Mouse (Mus musculus) embryonic facial prominence, embryonic 14.5 days (tissue): ENCODE measurements around the gene Fn3krp. TPM values are rescaled to one million over a fixed set of nuclear protein-coding genes. Genes with fewer than 3 reads are reported as not detected.

Source experiments
- ATAC-seq: fragments of 200-750 bp; cut with Nextera tagmentation; 2 replicates; pipeline ENCODE4 v1.8.0; 2017; ENCODE audit warnings: low read depth, moderate number of reproducible peaks, moderate TSS enrichment
- DNase-seq: peaks from one replicate; pipeline ENCODE4 v3.0.0-alpha.2; 2015; ENCODE audit warnings: low spot score
- H3K27ac ChIP-seq: fragments of 300-500 bp; sonication (generic); replicated peaks from 2 replicates; pipeline ENCODE4 v1.5.1; 2014; ENCODE audit warnings: low read depth, mild to moderate bottlenecking, low read length, moderate library complexity
- H3K27me3 ChIP-seq: fragments of 300-500 bp; sonication (generic); replicated peaks from 2 replicates; pipeline ENCODE4 v1.6.1; 2014; ENCODE audit warnings: low read length; ENCODE audit not compliant: control insufficient read depth, insufficient read depth
- H3K36me3 ChIP-seq: fragments of 300-500 bp; sonication (generic); 2 replicates; pipeline ENCODE4 v1.6.1; 2014; ENCODE audit warnings: low read length, mixed read lengths; ENCODE audit not compliant: control insufficient read depth, insufficient read depth
- H3K4me1 ChIP-seq: fragments of 300-500 bp; sonication (generic); 2 replicates; pipeline ENCODE4 v1.6.1; 2014; ENCODE audit warnings: antibody characterized with exemption, low read length; ENCODE audit not compliant: control insufficient read depth, insufficient read depth
- H3K4me2 ChIP-seq: fragments of 300-500 bp; sonication (generic); 2 replicates; pipeline ENCODE4 v1.6.1; 2014; ENCODE audit warnings: low read depth, mild to moderate bottlenecking, low read length, moderate library complexity, mixed read lengths
- H3K4me3 ChIP-seq: fragments of 300-500 bp; sonication (generic); 2 replicates; pipeline ENCODE4 v1.5.1; 2014; ENCODE audit warnings: low read depth, mild to moderate bottlenecking, low read length
- H3K9ac ChIP-seq: fragments of 300-500 bp; sonication (generic); 2 replicates; pipeline ENCODE4 v1.6.1; 2014; ENCODE audit warnings: low read depth, mild to moderate bottlenecking, low read length, moderate library complexity, mixed read lengths
- H3K9me3 ChIP-seq: fragments of 300-500 bp; sonication (generic); 2 replicates; pipeline ENCODE4 v1.6.1; 2016; ENCODE audit warnings: low read length; ENCODE audit not compliant: control insufficient read depth
- WGBS: fragments of 180-500 bp; shearing (Covaris S2); extraction: QIAGEN DNeasy Blood & Tissue Kit; methylation state at CpG from one replicate; pipeline ENCODE4 v1.1.7; 2014; 5-methylcytosine and 5-hydroxymethylcytosine counted together
- polyA plus RNA-seq: library from polyadenylated mRNA; unstranded; fragments of >200 nt; fragmentation: Nextera tagmentation; extraction: Ambion mirVana; gene quantifications from 2 replicates; pipeline ENCODE4 v1.2.1, GENCODE M21; 2014

Gene Fn3krp
- 5.4 and 6.6 TPM in 2 replicates for polyA plus RNA-seq

- no peaks in the 10 kb centered on the region for H3K27me3 ChIP-seq
- no peaks in the 10 kb centered on the region for H3K36me3 ChIP-seq
- H3K9ac ChIP-seq: peak within 1 kb of the TSS; percentile 75
- H3K4me1 ChIP-seq: peaks cover 11% of the 10 kb centered on the region
- ATAC-seq (peak; percentile 99), DNase-seq (peak; percentile 100)
- 1% methylated on average over 28 of the region's 28 CpGs for WGBS
- no peaks in the 10 kb centered on the region for H3K9me3 ChIP-seq
- H3K4me3 ChIP-seq: peak within 1 kb of the TSS; percentile 84
- peak within 1 kb of the TSS; percentile 82 for H3K4me2 ChIP-seq
- H3K27ac ChIP-seq: peak within 1 kb of the TSS; percentile 79
These were observed at the start of gene Fn3krp for GRCm38 (mm10) chr11:121420830-121421552. Fn3krp (plus strand) TSS chr11:121421401.

- WGBS: 67% methylated on average over 6 of the region's 6 CpGs
- no peak for ATAC-seq
These were observed 47.9 kb upstream of the Fn3krp start for GRCm38 (mm10) chr11:121373305-121373704.

DNA sequence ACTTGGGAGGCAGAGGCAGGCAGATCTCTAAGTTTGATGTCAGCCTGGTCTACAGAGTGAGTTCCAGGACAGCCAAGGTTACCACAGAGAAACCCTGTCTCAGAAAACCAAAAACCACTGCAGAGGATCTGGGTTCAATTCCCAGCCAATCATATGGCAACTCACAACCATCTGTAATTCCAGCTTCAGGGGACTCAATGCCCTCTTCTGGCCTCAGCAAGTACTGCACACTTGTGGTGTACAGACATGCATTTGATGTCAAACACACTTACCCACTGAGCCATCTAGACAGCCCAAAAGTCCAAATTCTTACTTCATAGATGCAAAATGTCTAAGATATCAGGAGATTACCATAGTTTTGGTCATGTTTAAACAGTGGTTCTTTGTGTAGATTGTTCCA is 42.6 kb upstream of the Fn3krp start:
- Histone ChIP-seq H3K9me3 (no peaks in the 10 kb centered on the region), H3K9ac (no peak overlapping the region), H3K27me3 (no peaks in the 10 kb centered on the region), H3K27ac (no peak overlapping the region), H3K4me3 (no peak overlapping the region), H3K4me1 (no peaks in the 10 kb centered on the region), H3K36me3 (no peaks in the 10 kb centered on the region), H3K4me2 (no peak overlapping the region)
- DNase-seq (no peak), ATAC-seq (no peak)

More at GRCm38 (mm10) chr11:121373305-121373704, 47.9 kb upstream of the Fn3krp start:
- Histone ChIP-seq H3K4me1 (no peaks in the 10 kb centered on the region), H3K36me3 (no peaks in the 10 kb centered on the region), H3K4me2 (no peak overlapping the region), H3K4me3 (no peak overlapping the region), H3K9me3 (no peaks in the 10 kb centered on the region), H3K9ac (no peak overlapping the region), H3K27ac (no peak overlapping the region), H3K27me3 (no peaks in the 10 kb centered on the region)
- DNase-seq: no peak

- H3K9me3 ChIP-seq: no peaks in the 10 kb centered on the region
- 62% methylated on average over 6 of the region's 6 CpGs for WGBS
- no peak for DNase-seq
- H3K4me2 ChIP-seq: no peak overlapping the region
- H3K27ac ChIP-seq: no peak overlapping the region
- no peaks in the 10 kb centered on the region for H3K36me3 ChIP-seq
- H3K4me1 ChIP-seq: no peaks in the 10 kb centered on the region
- H3K9ac ChIP-seq: no peak overlapping the region
- H3K27me3 ChIP-seq: no peaks in the 10 kb centered on the region
- no peak for ATAC-seq
- no peak overlapping the region for H3K4me3 ChIP-seq
These were observed 40.9 kb upstream of the Fn3krp start for GRCm38 (mm10) chr11:121380294-121380693.

DNA sequence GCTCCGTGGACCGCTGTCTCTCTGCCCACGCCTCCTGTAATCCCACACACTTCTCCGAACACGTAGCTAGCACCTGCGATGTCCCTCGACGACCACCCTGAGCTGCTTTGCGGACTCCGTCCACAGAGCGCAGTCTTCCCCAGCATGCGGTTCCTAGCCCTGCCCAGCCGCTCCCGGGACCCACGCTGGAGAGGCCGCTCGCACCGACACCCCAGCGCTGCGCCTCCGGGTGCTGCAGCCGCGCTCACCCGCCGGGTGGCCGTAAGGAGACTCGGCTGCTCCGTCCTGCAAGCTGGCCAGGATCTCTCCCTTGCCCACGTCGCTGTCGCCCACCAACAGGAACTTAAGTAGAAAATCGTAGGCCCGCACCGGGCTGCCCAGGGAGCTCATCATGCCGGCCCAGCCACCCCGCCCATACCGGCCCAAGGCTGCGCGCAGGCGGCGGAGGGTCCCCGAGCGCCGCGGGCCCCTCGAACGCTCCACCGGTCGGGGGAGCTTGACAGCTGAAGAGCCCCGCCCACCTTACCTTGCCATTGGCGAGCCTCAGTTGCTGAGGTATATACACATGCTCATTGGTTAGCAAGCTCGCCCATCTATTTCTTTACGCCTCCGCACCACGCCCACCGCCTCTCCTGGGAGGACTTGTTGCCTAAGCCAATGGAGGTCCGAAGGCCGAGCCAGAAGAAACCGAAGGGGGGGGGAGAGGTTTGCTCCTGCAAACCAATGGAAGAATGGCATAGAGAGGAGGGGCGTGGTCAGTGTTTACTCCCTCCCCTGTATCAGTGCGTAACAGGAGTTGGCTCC is 33.2 kb upstream of the Fn3krp start, which contains the start of gene Rab40b:
Gene Rab40b, minus strand, starts transcription at position 502 of the 804 bp plus-strand sequence.
- peak within 1 kb of the TSS; percentile 74 for H3K4me3 ChIP-seq
- H3K27me3 ChIP-seq: no peaks in the 10 kb centered on the region
- H3K27ac ChIP-seq: peak within 1 kb of the TSS; percentile 39; the same call in 1 of the 2 replicates
- 1% methylated on average over 50 of the region's 61 CpGs for WGBS
- DNase-seq: peak; percentile 100
- peak; percentile 100 for ATAC-seq
- H3K4me1 ChIP-seq: peaks cover 6% of the 10 kb centered on the region; the same call in 1 of the 2 replicates
- H3K9ac ChIP-seq: peak within 1 kb of the TSS; percentile 68
- peak within 1 kb of the TSS; percentile 68 for H3K4me2 ChIP-seq
- H3K9me3 ChIP-seq: no peaks in the 10 kb centered on the region
- no peaks in the 10 kb centered on the region for H3K36me3 ChIP-seq

DNA sequence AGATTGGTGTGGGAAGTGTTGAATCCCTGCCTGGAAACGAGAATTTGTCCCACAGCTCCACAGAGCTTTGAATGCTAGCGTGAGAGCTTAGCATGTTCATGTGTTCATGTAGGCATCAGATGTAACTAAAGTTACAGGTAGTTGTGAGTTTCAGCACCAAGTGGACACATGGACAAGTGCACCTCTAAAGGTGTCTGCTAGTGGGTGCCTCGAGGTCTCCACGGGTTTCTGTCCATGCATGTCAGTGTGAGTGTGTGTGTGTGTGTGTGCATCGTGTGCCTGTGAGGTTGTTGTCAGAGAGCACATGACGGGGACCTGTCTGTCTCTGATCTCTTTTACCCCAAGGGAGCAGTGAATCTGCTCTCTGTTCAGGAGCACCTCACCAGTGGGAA is 32.7 kb upstream of the Fn3krp start:
- Histone ChIP-seq H3K27ac (peak overlapping the region; percentile 39; the same call in 1 of the 2 replicates), H3K36me3 (no peaks in the 10 kb centered on the region), H3K4me2 (peak overlapping the region; percentile 68), H3K9me3 (no peaks in the 10 kb centered on the region), H3K4me1 (peaks cover 6% of the 10 kb centered on the region; the same call in 1 of the 2 replicates), H3K9ac (0 out of 2 replicates have a peak overlapping the region, but pooled peaks have one; percentile 8), H3K4me3 (peak overlapping the region; percentile 74), H3K27me3 (no peaks in the 10 kb centered on the region)
- WGBS: 5% methylated on average over 6 of the region's 6 CpGs
- DNase-seq (no peak), ATAC-seq (no peak; the same call in 1 of the 2 replicates)

GRCm38 (mm10) chr11:121390793-121391192 is 30.4 kb upstream of the Fn3krp start:
- H3K4me2 ChIP-seq: no peak overlapping the region
- H3K9me3 ChIP-seq: no peaks in the 10 kb centered on the region
- DNase-seq (no peak), ATAC-seq (no peak)
- H3K27me3 ChIP-seq: no peaks in the 10 kb centered on the region
- peaks cover 6% of the 10 kb centered on the region; the same call in 1 of the 2 replicates for H3K4me1 ChIP-seq
- WGBS: 71% methylated on average over 3 of the region's 3 CpGs
- H3K27ac ChIP-seq: no peak overlapping the region
- H3K9ac ChIP-seq: no peak overlapping the region
- no peak overlapping the region for H3K4me3 ChIP-seq
- no peaks in the 10 kb centered on the region for H3K36me3 ChIP-seq

DNA sequence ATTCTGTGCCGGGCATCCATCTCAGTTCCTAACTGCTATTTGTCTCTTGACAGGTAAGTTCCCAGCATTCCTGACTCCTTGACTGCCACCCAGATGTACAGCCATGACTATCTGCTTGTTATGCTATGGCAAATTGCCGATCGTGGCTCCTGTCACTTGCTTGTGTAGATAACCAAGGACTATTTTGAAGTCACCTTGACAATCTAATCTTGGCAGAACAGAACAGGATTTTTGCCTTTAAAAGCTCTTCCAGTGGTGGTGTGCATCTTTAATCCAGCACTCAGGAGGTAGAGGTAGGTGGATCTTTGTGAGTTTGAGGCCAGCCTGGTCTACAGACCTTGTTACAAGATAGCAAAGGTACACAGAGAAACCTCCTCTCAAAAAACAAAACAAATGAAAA is 28.8 kb upstream of the Fn3krp start:
- Histone ChIP-seq H3K4me3 (no peak overlapping the region), H3K4me1 (peaks cover 6% of the 10 kb centered on the region; the same call in 1 of the 2 replicates), H3K27me3 (no peaks in the 10 kb centered on the region), H3K4me2 (no peak overlapping the region), H3K36me3 (no peaks in the 10 kb centered on the region), H3K27ac (no peak overlapping the region), H3K9ac (no peak overlapping the region), H3K9me3 (no peaks in the 10 kb centered on the region)
- 92% methylated on average over 3 of the region's 3 CpGs for WGBS
- ATAC-seq (no peak), DNase-seq (no peak)
